In genomic region chr11:103413516-103413915, GRCm38 (mm10) we compare ENCODE assay signal across 12 mouse cellular contexts. TPM values are rescaled to one million over a fixed set of nuclear protein-coding genes. Genes with fewer than 3 reads are reported as not detected.
DNase-seq lines count a peak whose midpoint lies in the region; ATAC-seq and TF ChIP-seq lines count a peak whose summit lies in the region.
"Had no signal": no experiment of that assay in that cellular context is flagged by ENCODE, and none has a peak within 500 bp of the region (broad histone marks: within the 10 kb centered on the region; RNA-seq: fewer than 3 reads in every experiment).

No protein-coding gene starts in this region.

- no peak for TF ChIP-seq RAD21 in CH12.LX (IDR thresholded peaks at IDR 0.05; ENCODE audit: low read depth, low read length)

- no peak overlapping the region for H3K9ac ChIP-seq in heart, embryonic 16.5 days (ENCODE audit: low read length)
- H3K9ac ChIP-seq in CH12.LX (ENCODE audit: insufficient read depth, low read depth): no peak overlapping the region
- no peak overlapping the region for H3K9ac ChIP-seq in hindbrain, embryonic 11.5 days (ENCODE audit: low read depth, low read length)
- no peak overlapping the region for H3K9ac ChIP-seq in liver, postnatal 0 days (replicated peaks)

- no peaks in the 10 kb centered on the region for H3K9me3 ChIP-seq in heart, embryonic 16.5 days (replicated peaks; ENCODE audit: control insufficient read depth, low read length)
- peaks cover 5% of the 10 kb centered on the region for H3K9me3 ChIP-seq in CH12.LX (replicated peaks; ENCODE audit: low read length)
- H3K9me3 ChIP-seq in hindbrain, embryonic 11.5 days (ENCODE audit: control insufficient read depth, low read length): no peaks in the 10 kb centered on the region
- H3K9me3 ChIP-seq in liver, postnatal 0 days (ENCODE audit: low read length): no peaks in the 10 kb centered on the region

- no peak overlapping the region for H3K27ac ChIP-seq in heart, embryonic 16.5 days (ENCODE audit: low read length)
- H3K27ac ChIP-seq in CH12.LX (ENCODE audit: insufficient read depth, low read depth): peak overlapping the region; percentile 82
- no peak overlapping the region for H3K27ac ChIP-seq in hindbrain, embryonic 11.5 days (ENCODE audit: low read depth, low read length)
- H3K27ac ChIP-seq in liver, postnatal 0 days (ENCODE audit: low read depth): peak overlapping the region; percentile 79

- no peaks in the 10 kb centered on the region for H3K27me3 ChIP-seq in heart, embryonic 16.5 days (ENCODE audit: control insufficient read depth, insufficient read depth, low read length)
- H3K27me3 ChIP-seq in CH12.LX (replicated peaks): no peaks in the 10 kb centered on the region
- no peaks in the 10 kb centered on the region for H3K27me3 ChIP-seq in hindbrain, embryonic 11.5 days (ENCODE audit: control insufficient read depth, insufficient read depth, low read length)
- no peaks in the 10 kb centered on the region for H3K27me3 ChIP-seq in liver, postnatal 0 days (ENCODE audit: insufficient read depth, low read length)

- no peak for TF ChIP-seq POLR2A in CH12.LX (IDR thresholded peaks at IDR 0.05; ENCODE audit: low read depth, low read length)

- no peak for TF ChIP-seq EP300 in CH12.LX (IDR thresholded peaks at IDR 0.05; ENCODE audit: low read length)
- no peak for TF ChIP-seq EP300 in liver, postnatal 0 days (IDR thresholded peaks at IDR 0.05; ENCODE audit: low read depth)

- WGBS in heart, embryonic 16.5 days: 79% methylated on average over 1 of the region's 1 CpGs
- 81% methylated on average over 1 of the region's 1 CpGs for WGBS in hindbrain, embryonic 11.5 days
- WGBS in liver, postnatal 0 days (ENCODE audit: insufficient replicate concordance): 78% methylated on average over 1 of the region's 1 CpGs

- no peak for TF ChIP-seq CTCF in CH12.LX (conservative IDR thresholded peaks at IDR 0.05 in 1 of 2, IDR thresholded peaks at IDR 0.05 in 1 of 2; ENCODE audit: low read depth in 2 of 2, low read length in 2 of 2)
- no peak for TF ChIP-seq CTCF in liver, postnatal 0 days (IDR thresholded peaks at IDR 0.05; ENCODE audit: low read depth)

- H3K4me2 ChIP-seq in heart, embryonic 16.5 days (ENCODE audit: low read depth, low read length): peak overlapping the region; percentile 95
- H3K4me2 ChIP-seq in CH12.LX (ENCODE audit: insufficient read depth, low read depth, poor library complexity, severe bottlenecking): peak overlapping the region; percentile 33
- 0 out of 2 replicates have a peak overlapping the region, but pooled peaks have one; percentile 71 for H3K4me2 ChIP-seq in hindbrain, embryonic 11.5 days (replicated peaks; ENCODE audit: low read depth, low read length)
- H3K4me2 ChIP-seq in liver, postnatal 0 days (ENCODE audit: low read depth, low read length): peak overlapping the region; percentile 84

- in situ Hi-C loops in CH12.LX (cut with MboI; ENCODE audit: low pct_ligation_motif_present, low pct_unique_long_range_greater_than_20kb, low sequenced_read_pairs): no loop called here

- intact Hi-C loops in gastrocnemius, postnatal 36 days (cut with DNase I): no loop called here

- no peaks in the 10 kb centered on the region for H3K36me3 ChIP-seq in heart, embryonic 16.5 days (ENCODE audit: control insufficient read depth, insufficient read depth)
- H3K36me3 ChIP-seq in CH12.LX (replicated peaks in 1 of 2; ENCODE audit: control insufficient read depth in 1 of 2, insufficient read depth in 1 of 2, low read length in 1 of 2): peaks cover 5 to 21% of the 10 kb centered on the region in 2 experiments
- no peaks in the 10 kb centered on the region for H3K36me3 ChIP-seq in hindbrain, embryonic 11.5 days (ENCODE audit: control insufficient read depth, insufficient read depth, low read length)
- H3K36me3 ChIP-seq in liver, postnatal 0 days (replicated peaks; ENCODE audit: insufficient read depth, low read length): peaks cover 6% of the 10 kb centered on the region; the same call in 1 of the 2 replicates

- no peak for ATAC-seq in heart, embryonic 16.5 days (replicated peaks; ENCODE audit: extremely low read depth, insufficient read depth, low FRiP score)
- no peak for ATAC-seq in hindbrain, embryonic 11.5 days (ENCODE audit: low FRiP score)
- no peak for ATAC-seq in liver, postnatal 0 days

- dilution Hi-C loops in CH12.LX (cut with MboI; ENCODE audit: extremely low pct_ligation_motif_present, extremely low pct_unique_long_range_greater_than_20kb, low sequenced_read_pairs): no loop called here

- peaks cover 26% of the 10 kb centered on the region for H3K79me2 ChIP-seq in CH12.LX (replicated peaks; ENCODE audit: control insufficient read depth, extremely low read depth, insufficient read depth, poor library complexity, severe bottlenecking)

- H3K4me3 ChIP-seq in heart, embryonic 16.5 days (ENCODE audit: low read length): no peak overlapping the region
- H3K4me3 ChIP-seq in CH12.LX (replicated peaks in 1 of 3; ENCODE audit: low read depth in 2 of 3, low read length in 2 of 3, poor library complexity in 1 of 3): peak overlapping the region in 1 of 3 experiments; percentile 94
- no peak overlapping the region; the same call in 1 of the 2 replicates for H3K4me3 ChIP-seq in hindbrain, embryonic 11.5 days (ENCODE audit: low read depth, low read length)
- no peak overlapping the region; the same call in 1 of the 2 replicates for H3K4me3 ChIP-seq in liver, postnatal 0 days (ENCODE audit: low read depth, low read length)

- no peak for DNase-seq in heart, adult 9 months (ENCODE audit: low spot score in 2 of 2)
- peak; percentile 74 for DNase-seq in CH12.LX (ENCODE audit: extremely low read depth)
- DNase-seq in hindbrain, embryonic 11.5 days (ENCODE audit: low spot score): no peak
- DNase-seq in liver, postnatal 0 days: no peak
- DNase-seq in cerebellum, postnatal 14 days: no peak
- DNase-seq in gastrocnemius, postnatal 36 days: no peak
- no peak for DNase-seq in embryo, embryonic 11 days
- DNase-seq: adrenal gland, adult 8-10 months; cerebellum, postnatal 36 days; gastrocnemius, postnatal 10 days; right cerebral cortex, postnatal 25 days had no signal

- H3K4me1 ChIP-seq in heart, embryonic 16.5 days (ENCODE audit: control insufficient read depth, insufficient read depth, low read length): peaks cover 10% of the 10 kb centered on the region
- H3K4me1 ChIP-seq in CH12.LX (ENCODE audit: control insufficient read depth in 1 of 2, insufficient read depth in 2 of 2): peaks cover 12 to 37% of the 10 kb centered on the region in 2 experiments
- no peaks in the 10 kb centered on the region for H3K4me1 ChIP-seq in hindbrain, embryonic 11.5 days (replicated peaks; ENCODE audit: control insufficient read depth, insufficient read depth, low read length)
- H3K4me1 ChIP-seq in liver, postnatal 0 days (ENCODE audit: insufficient read depth): peaks cover 17% of the 10 kb centered on the region

TF ChIP-seq in CH12.LX, 34 proteins besides CTCF, POLR2A, EP300 and RAD21:
- TF ChIP-seq ZMIZ1 (IDR thresholded peaks at IDR 0.05; ENCODE audit: low read depth, low read length) (peak; percentile 62; the same call in 1 of the 2 replicates), USF1 (IDR thresholded peaks at IDR 0.05; ENCODE audit: low read depth, low read length) (no peak)

RNA-seq across cellular contexts. Expression of gene Plekhm1, which starts 1.0 kb away (rescaled TPM):
- 5.9 and 6.1 TPM in 2 replicates for polyA plus RNA-seq in heart, embryonic 16.5 days (2015; fragmentation: Nextera tagmentation; extraction: Ambion mirVana)
- 5.3 and 5.4 TPM in 2 replicates for total RNA-seq in CH12.LX (2012; rRNA removed)
- 2.7 and 3.5 TPM in 2 replicates for total RNA-seq in CH12.LX (2014; rRNA removed)
- polyA plus RNA-seq in CH12.LX (2012; ENCODE audit: insufficient read length, low read depth): 18.3 and 23.2 TPM in 2 replicates
- 7.2 and 7.3 TPM in 2 replicates for polyA plus RNA-seq in hindbrain, embryonic 11.5 days (2014; fragmentation: Nextera tagmentation; extraction: Ambion mirVana)
- polyA plus RNA-seq in liver, postnatal 0 days (2015; fragmentation: Nextera tagmentation; extraction: Ambion mirVana): 2.1 and 2.3 TPM in 2 replicates
- 10 to 100 TPM; 10.6 to 11.8 TPM for total RNA-seq in gastrocnemius, postnatal 36 days (2021)

RNA-seq across cellular contexts. Expression of gene Arhgap27, which starts 50.0 kb away (rescaled TPM):
- polyA plus RNA-seq in heart, embryonic 16.5 days (2015; fragmentation: Nextera tagmentation; extraction: Ambion mirVana): 7.5 and 8.5 TPM in 2 replicates
- 24.4 and 26.1 TPM in 2 replicates for total RNA-seq in CH12.LX (2012; rRNA removed)
- total RNA-seq in CH12.LX (2014; rRNA removed): 11.4 and 11.8 TPM in 2 replicates
- polyA plus RNA-seq in CH12.LX (2012; ENCODE audit: insufficient read length, low read depth): 26.7 and 30.9 TPM in 2 replicates
- polyA plus RNA-seq in hindbrain, embryonic 11.5 days (2014; fragmentation: Nextera tagmentation; extraction: Ambion mirVana): 2.8 and 3.6 TPM in 2 replicates
- polyA plus RNA-seq in liver, postnatal 0 days (2015; fragmentation: Nextera tagmentation; extraction: Ambion mirVana): 3.2 and 3.3 TPM in 2 replicates
- 1 to 10 TPM; 4.6 to 4.8 TPM for total RNA-seq in gastrocnemius, postnatal 36 days (2021)

Comparison
In these comparisons a context has a peak if more than half of its experiments do, and no peak if none do; other contexts are left out.
1. H3K27ac ChIP-seq: peak in CH12.LX (single experiment) and liver, postnatal 0 days (single experiment); none in heart, embryonic 16.5 days (single experiment) and hindbrain, embryonic 11.5 days (single experiment).
2. H3K4me2 ChIP-seq: peak in every context shown above with its lines; median percentile 95 in heart, embryonic 16.5 days; 84 in liver, postnatal 0 days; 71 in hindbrain, embryonic 11.5 days; 33 in CH12.LX.